Mouse (Mus musculus): Measurements from ENCODE around the gene Scnm1. TPM values are rescaled to one million over a fixed set of nuclear protein-coding genes. Genes with fewer than 3 reads are reported as not detected.

Gene Scnm1
- total RNA-seq (2023): 91.4 TPM

DNA sequence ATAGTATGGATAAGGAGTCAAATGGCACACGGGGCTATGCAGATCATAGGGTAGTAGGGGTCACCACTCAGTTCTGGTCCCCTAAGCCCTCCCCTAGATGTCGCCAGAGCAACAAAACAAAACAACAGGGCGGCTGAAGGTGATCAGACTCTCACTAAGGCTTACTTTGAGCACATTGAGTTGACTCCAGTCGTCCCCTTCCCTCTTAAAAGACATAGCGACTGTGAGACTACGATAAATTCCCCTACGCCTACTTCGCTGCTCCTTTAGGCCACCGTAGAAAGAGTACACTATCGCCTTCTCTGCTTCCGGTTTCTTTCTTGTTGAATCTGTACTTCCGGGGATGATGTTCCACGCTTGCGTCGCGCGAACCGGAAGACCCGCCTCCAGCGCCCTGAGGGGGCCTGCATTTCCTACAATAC, at the start of gene Scnm1, which contains the start of gene Lysmd1:
Scnm1 (minus strand) TSS at position 332 of the 422 bp plus-strand sequence.
Lysmd1 (plus strand) TSS at position 409 of the 422 bp plus-strand sequence.

DNA sequence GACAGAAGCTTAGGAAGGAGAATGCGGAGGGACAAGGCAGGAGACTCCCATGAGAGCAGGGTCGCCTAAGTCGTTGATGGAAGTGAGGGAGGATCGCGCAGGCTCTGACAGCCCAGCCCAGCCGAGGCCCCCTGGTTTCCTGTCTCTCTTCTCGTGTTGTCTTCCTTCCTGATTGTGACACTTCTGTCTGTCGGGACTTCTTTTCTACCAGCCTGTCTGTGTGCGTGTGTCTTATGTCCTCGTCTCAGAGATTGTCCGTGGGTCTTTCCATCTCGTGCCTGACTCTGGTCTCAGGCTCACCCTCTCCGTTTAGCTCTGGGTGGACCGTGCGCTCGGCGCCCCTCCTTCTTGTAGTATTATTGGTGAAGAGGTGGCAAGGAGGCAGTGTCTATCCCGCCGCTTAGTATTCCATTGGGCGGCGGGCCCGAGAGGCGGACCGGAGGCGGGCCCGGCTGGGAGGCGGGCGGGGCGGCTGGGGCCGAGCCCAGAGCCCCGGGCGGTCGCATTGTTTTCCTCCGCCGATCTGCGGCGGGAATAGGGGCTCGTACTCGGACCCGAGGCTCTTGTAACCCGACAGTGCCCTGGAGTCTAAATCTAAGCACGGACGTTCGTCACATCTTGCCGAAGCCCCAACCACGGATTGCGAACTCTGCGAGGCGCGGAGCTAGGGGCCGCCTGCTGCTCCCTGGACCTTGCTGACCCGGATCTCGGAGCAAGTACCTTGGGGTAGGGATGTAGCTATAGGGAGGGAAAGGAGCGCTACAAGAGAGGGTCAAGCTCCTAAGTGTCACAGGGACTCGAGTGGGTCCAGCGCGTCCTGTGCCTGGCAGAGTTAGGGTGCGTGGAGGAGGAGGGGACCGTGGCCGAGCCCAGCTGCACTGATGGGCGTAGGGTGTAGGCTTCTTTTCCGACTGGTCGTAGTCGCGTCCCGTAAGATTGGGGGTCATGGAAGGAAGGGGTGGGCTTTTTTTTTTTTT, 26.5 kb upstream of the Scnm1 start, which contains the start of gene Sema6c:
Sema6c (plus strand) TSS at position 471 of the 977 bp plus-strand sequence.

DNA sequence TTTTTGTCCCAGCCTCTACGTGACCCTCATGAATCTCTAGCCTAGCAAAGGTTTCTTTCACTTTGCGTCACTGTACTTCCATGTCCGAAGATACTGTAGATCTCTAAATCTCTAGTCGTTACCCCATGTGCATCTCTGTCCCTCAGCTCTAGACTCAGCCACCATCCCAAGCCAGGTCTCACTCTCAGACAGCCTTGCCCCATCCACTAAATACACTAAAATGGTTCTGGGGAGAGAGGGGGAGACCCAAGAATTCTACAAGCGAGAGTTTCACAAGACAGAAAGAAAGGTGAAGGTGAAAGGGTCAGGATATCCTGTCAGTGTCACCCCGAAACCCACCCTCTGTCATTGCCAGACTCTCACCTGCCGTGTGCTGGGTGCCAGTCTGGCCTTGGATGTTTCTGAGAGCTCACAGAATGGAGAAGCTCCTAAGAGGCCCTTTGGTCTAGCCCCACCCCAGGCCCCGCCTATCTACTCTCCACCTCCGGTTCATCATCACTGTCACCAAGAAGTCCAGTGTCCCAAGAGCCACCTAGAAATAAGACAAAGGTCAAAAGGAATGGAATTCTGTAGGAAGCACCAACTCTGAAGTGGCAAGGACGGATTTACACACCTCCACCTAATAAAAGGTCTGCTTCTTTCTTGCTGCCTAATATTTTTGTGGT, 8.3 kb upstream of the Scnm1 start, which contains the start of gene Tnfaip8l2:
Tnfaip8l2 (minus strand) TSS at position 409 of the 665 bp plus-strand sequence.

DNA sequence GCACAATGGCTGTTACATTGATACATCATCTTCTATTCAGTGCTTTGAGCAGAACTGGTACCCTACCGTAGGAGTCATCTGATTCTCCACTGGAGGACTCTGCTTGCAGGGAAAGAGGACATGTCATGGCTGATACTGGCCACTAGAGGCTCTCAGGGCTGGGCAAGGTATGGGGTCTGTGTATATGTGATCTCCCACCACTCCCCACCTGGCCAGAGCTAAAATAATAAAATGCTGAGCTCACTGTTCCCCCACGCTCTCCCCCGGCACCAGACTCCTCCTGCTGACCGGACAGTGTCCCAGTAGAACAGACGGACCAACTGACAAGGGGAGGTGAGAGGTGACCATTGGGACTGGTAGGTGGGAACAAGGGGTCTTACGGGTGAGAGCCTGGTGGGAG, 9.6 kb downstream of the Scnm1 start, which contains the start of gene Tmod4:
Tmod4 (plus strand) TSS at position 231 of the 400 bp plus-strand sequence.

DNA sequence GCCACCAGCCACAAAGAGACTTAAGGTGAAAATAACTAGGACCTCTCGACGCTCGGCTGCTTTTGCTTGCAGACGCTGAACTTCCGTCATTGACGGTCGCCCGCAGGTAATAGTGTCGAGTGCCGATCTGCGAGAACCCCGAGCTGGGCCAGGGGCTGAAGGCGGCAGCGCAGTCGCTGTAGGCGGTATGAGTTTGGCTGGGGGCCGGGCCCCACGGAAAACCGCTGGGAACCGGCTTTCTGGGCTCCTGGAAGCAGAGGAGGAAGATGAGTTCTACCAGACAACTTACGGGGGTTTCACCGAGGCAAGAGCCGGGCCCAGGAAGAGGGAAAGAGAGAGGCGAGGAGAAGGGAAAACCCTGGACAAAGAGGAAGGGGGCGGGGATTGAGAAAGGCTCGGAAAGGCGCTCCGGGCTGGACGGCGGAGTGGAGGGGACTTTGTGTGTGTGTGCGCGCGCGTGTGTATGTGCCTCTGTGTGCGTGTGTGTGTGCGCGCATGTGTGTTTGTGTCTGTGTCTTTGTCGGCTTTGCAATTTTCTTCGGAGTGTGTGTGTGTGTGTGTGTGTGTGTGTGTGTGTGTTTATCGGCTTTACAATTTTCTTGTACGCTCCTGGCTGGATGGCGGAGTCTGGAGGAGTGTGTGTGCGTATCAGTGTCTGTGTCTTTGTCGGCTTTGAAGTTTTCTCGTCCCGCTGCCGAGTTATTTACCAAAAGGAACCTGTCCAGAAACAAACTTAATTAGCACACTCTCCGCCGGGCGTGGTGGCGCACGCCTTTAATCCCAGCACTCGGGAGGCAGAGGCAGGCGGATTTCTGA, 22.7 kb downstream of the Scnm1 start, which contains the start of gene Vps72:
Vps72 (plus strand) TSS at position 112 of the 816 bp plus-strand sequence.

DNA sequence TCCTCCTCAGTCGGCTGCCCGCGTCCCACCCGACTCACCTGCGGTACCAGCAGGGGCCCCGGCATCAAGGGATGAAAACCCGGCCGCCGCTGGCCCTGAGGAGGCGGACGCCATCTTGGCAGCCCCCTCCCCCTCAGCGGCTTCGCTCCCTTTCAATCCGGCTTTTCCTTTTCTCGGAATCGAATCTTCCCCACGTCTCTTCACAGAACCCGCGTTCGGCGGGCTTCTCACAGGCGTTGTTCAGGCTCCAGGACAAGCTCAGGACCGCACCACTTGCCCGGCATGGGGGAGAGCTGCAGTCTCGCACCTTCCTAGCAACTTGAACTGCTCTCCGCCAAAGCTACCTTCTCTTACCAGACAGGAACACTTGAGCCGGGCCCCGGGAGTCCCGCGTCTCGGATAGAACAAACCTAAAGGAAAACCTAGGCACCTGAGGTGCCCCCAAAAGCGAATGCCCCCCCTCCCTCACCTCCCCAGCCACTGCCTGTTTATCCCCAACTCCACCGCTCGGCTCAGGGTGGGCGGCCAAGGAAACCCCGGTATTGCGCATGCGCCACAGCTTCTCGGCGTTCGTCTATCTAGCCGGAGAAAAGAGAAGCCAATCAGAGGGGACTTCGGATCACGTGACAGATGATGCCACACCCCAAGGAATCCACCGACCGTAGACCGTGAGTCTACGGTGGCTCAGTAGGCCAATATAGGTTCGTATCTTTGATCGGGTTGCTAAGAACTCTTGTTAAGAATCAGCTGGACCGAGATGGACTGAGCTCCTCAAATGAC, 27.3 kb downstream of the Scnm1 start, which contains the start of gene Pip5k1a:
Pip5k1a (minus strand) TSS at position 593 of the 780 bp plus-strand sequence.

Other genes starting within 250 kb of the Scnm1 start
- 200 TPM for gene Psmb4, start 247.1 kb downstream of the Scnm1 start, total RNA-seq (2023)
- gene Selenbp1, start 201.0 kb downstream of the Scnm1 start, total RNA-seq (2023): 1.6 TPM
- 30.4 TPM for gene Rfx5, start 179.9 kb downstream of the Scnm1 start, total RNA-seq (2023)
- gene Pi4kb, start 159.3 kb downstream of the Scnm1 start, total RNA-seq (2023): 50.0 TPM
- 67.3 TPM for gene Zfp687, start 118.6 kb downstream of the Scnm1 start, total RNA-seq (2023)
- 130 TPM for gene Psmd4, start 91.4 kb downstream of the Scnm1 start, total RNA-seq (2023)
- gene Pip5k1a, start 27.1 kb downstream of the Scnm1 start, total RNA-seq (2023): 43.9 TPM
- gene Vps72, start 23.0 kb downstream of the Scnm1 start, total RNA-seq (2023): 46.8 TPM
- gene Tmod4, start 9.5 kb downstream of the Scnm1 start, total RNA-seq (2023): 1.7 TPM
- gene Lysmd1, start 77 bp upstream of the Scnm1 start, total RNA-seq (2023): 6.5 TPM
- gene Tnfaip8l2, start 8.3 kb upstream of the Scnm1 start, total RNA-seq (2023): 102 TPM
- 2.5 TPM for gene Sema6c, start 26.4 kb upstream of the Scnm1 start, total RNA-seq (2023)
- 67.0 TPM for gene Gabpb2, start 83.9 kb upstream of the Scnm1 start, total RNA-seq (2023)
- gene Cdc42se1, start 94.7 kb upstream of the Scnm1 start, total RNA-seq (2023): 244 TPM
- 7.0 TPM for gene Mllt11, start 98.2 kb upstream of the Scnm1 start, total RNA-seq (2023)
- gene Gm128, start 107.6 kb upstream of the Scnm1 start, total RNA-seq (2023): not detected
- gene Bnipl, start 117.2 kb upstream of the Scnm1 start, total RNA-seq (2023): not detected
- gene Mindy1, start 147.3 kb upstream of the Scnm1 start, total RNA-seq (2023): 20.9 TPM
- gene Prune1, start 148.1 kb upstream of the Scnm1 start, total RNA-seq (2023): 8.8 TPM
- gene Anxa9, start 173.2 kb upstream of the Scnm1 start, total RNA-seq (2023): 0.71 TPM
- gene Cers2, start 180.8 kb upstream of the Scnm1 start, total RNA-seq (2023): 106 TPM
- gene Setdb1, start 223.2 kb upstream of the Scnm1 start, total RNA-seq (2023): 33.3 TPM